15 mouse cellular contexts compared by ENCODE assay signal in genomic region chr1:193541281-193541680, GRCm38 (mm10).
"Had no signal": no experiment of that assay in that cellular context is flagged by ENCODE, and none has a peak within 500 bp of the region (broad histone marks: within the 10 kb centered on the region; RNA-seq: fewer than 3 reads in every experiment).

No protein-coding gene starts in this region.

- DNase-seq: lung, adult 18-20 months; lung, embryonic 14.5 days; lung, postnatal 14 days; lung, postnatal 36 days; right cerebral cortex, postnatal 25 days; right cerebral cortex, postnatal 4 days; spleen, adult 18-20 months; thymus, adult 18-20 months; thymus, postnatal 14 days; thymus, postnatal 36 days had no signal

- H3K9ac ChIP-seq: liver, embryonic 12.5 days; liver, embryonic 14.5 days; lung, embryonic 14.5 days; neural tube, embryonic 12.5 days had no signal

- H3K27me3 ChIP-seq: megakaryocyte, embryonic 14.5 days; neural tube, embryonic 12.5 days had no signal

- H3K36me3 ChIP-seq: liver, embryonic 12.5 days; neural tube, embryonic 12.5 days had no signal

- H3K4me3 ChIP-seq: liver, embryonic 12.5 days; megakaryocyte, embryonic 14.5 days; neural tube, embryonic 12.5 days had no signal

- H3K27ac ChIP-seq: liver, embryonic 12.5 days; liver, embryonic 14.5 days; macrophage; neural tube, embryonic 12.5 days had no signal

- ATAC-seq: liver, embryonic 12.5 days had no signal

- H3K4me1 ChIP-seq: liver, embryonic 12.5 days; megakaryocyte, embryonic 14.5 days had no signal

- H3K9me3 ChIP-seq: liver, embryonic 12.5 days; megakaryocyte, embryonic 14.5 days; neural tube, embryonic 12.5 days had no signal

- H3K4me2 ChIP-seq: liver, embryonic 12.5 days had no signal
